Mouse (Mus musculus): ENCODE measurements at regions not wholly inside any gene's neighbourhood (a gene's known extent, or its start where the extent isn't known, plus 50 kb on each side); places are given as distances from the start of the nearest gene placed in this dataset.

- Histone ChIP-seq H3K4me3 (ENCODE audit: extremely low read depth, insufficient read depth, insufficient read length) (no peak overlapping the region), H3K4me1 (ENCODE audit: control insufficient read depth, insufficient read depth, insufficient read length) (no peaks in the 10 kb centered on the region), H3K27ac (ENCODE audit: insufficient read depth, low read length) (no peak overlapping the region), H3K27me3 (ENCODE audit: control insufficient read depth, insufficient read depth, low read length) (no peaks in the 10 kb centered on the region), H3K36me3 (ENCODE audit: control insufficient read depth, insufficient read depth, low read length) (no peaks in the 10 kb centered on the region)
- TF ChIP-seq CTCF (IDR thresholded peaks at IDR 0.05; ENCODE audit: extremely low read depth, insufficient read depth, insufficient read length, insufficient replicate concordance) (no peak), POLR2A (IDR thresholded peaks at IDR 0.05; ENCODE audit: low read depth, low read length) (no peak)
- 81% methylated on average over 2 of the region's 2 CpGs for WGBS
- DNase-seq (ENCODE audit: low read depth in 1 of 2, low spot score in 2 of 2), result no peak
Measured at GRCm38 (mm10) chr13:81931199-81931598, 148.3 kb downstream of the Cetn3 start.

- Histone ChIP-seq H3K4me3 (ENCODE audit: extremely low read depth, insufficient read depth, insufficient read length) (no peak overlapping the region), H3K27ac (ENCODE audit: insufficient read depth, low read length) (no peak overlapping the region), H3K4me1 (ENCODE audit: control insufficient read depth, insufficient read depth, insufficient read length) (no peaks in the 10 kb centered on the region), H3K27me3 (ENCODE audit: control insufficient read depth, insufficient read depth, low read length) (no peaks in the 10 kb centered on the region), H3K36me3 (ENCODE audit: control insufficient read depth, insufficient read depth, low read length) (no peaks in the 10 kb centered on the region)
- WGBS, result 72% methylated on average over 3 of the region's 3 CpGs
- no peak for DNase-seq (ENCODE audit: low read depth in 1 of 2, low spot score in 2 of 2)
- TF ChIP-seq POLR2A (IDR thresholded peaks at IDR 0.05; ENCODE audit: low read depth, low read length) (no peak), CTCF (IDR thresholded peaks at IDR 0.05; ENCODE audit: extremely low read depth, insufficient read depth, insufficient read length, insufficient replicate concordance) (no peak)
Measured at GRCm38 (mm10) chr13:81937061-81937460, 154.2 kb downstream of the Cetn3 start.

GRCm38 (mm10) chr13:81944047-81944446 is 161.2 kb downstream of the Cetn3 start:
- peak; percentile 41 to 66 for DNase-seq (ENCODE audit: low read depth in 1 of 2, low spot score in 2 of 2)
- Histone ChIP-seq H3K27ac (ENCODE audit: insufficient read depth, low read length) (no peak overlapping the region), H3K4me1 (ENCODE audit: control insufficient read depth, insufficient read depth, insufficient read length) (no peaks in the 10 kb centered on the region), H3K4me3 (ENCODE audit: extremely low read depth, insufficient read depth, insufficient read length) (no peak overlapping the region), H3K36me3 (ENCODE audit: control insufficient read depth, insufficient read depth, low read length) (no peaks in the 10 kb centered on the region), H3K27me3 (ENCODE audit: control insufficient read depth, insufficient read depth, low read length) (no peaks in the 10 kb centered on the region)
- 16% methylated on average over 9 of the region's 9 CpGs for WGBS
- peak; percentile 71; the same call in 1 of the 2 replicates for TF ChIP-seq CTCF (IDR thresholded peaks at IDR 0.05; ENCODE audit: extremely low read depth, insufficient read depth, insufficient read length, insufficient replicate concordance)
- TF ChIP-seq POLR2A (IDR thresholded peaks at IDR 0.05; ENCODE audit: low read depth, low read length), result no peak

GRCm38 (mm10) chr13:81944469-81944868 is 161.6 kb downstream of the Cetn3 start:
- no peak overlapping the region for H3K27ac ChIP-seq (ENCODE audit: insufficient read depth, low read length)
- WGBS, result 83% methylated on average over 6 of the region's 6 CpGs
- TF ChIP-seq CTCF (IDR thresholded peaks at IDR 0.05; ENCODE audit: extremely low read depth, insufficient read depth, insufficient read length, insufficient replicate concordance) (no peak), POLR2A (IDR thresholded peaks at IDR 0.05; ENCODE audit: low read depth, low read length) (no peak)
- no peaks in the 10 kb centered on the region for H3K27me3 ChIP-seq (ENCODE audit: control insufficient read depth, insufficient read depth, low read length)
- H3K36me3 ChIP-seq (ENCODE audit: control insufficient read depth, insufficient read depth, low read length), result no peaks in the 10 kb centered on the region
- no peaks in the 10 kb centered on the region for H3K4me1 ChIP-seq (ENCODE audit: control insufficient read depth, insufficient read depth, insufficient read length)
- DNase-seq (ENCODE audit: low read depth in 1 of 2, low spot score in 2 of 2), result no peak
- no peak overlapping the region for H3K4me3 ChIP-seq (ENCODE audit: extremely low read depth, insufficient read depth, insufficient read length)

- H3K4me3 ChIP-seq (ENCODE audit: extremely low read depth, insufficient read depth, insufficient read length), result no peak overlapping the region
- no peak overlapping the region for H3K27ac ChIP-seq (ENCODE audit: insufficient read depth, low read length)
- 56% methylated on average over 9 of the region's 9 CpGs for WGBS
- no peaks in the 10 kb centered on the region for H3K27me3 ChIP-seq (ENCODE audit: control insufficient read depth, insufficient read depth, low read length)
- TF ChIP-seq POLR2A (IDR thresholded peaks at IDR 0.05; ENCODE audit: low read depth, low read length), result no peak
- TF ChIP-seq CTCF (IDR thresholded peaks at IDR 0.05; ENCODE audit: extremely low read depth, insufficient read depth, insufficient read length, insufficient replicate concordance), result no peak
- DNase-seq (ENCODE audit: low read depth in 1 of 2, low spot score in 2 of 2), result no peak
- H3K36me3 ChIP-seq (ENCODE audit: control insufficient read depth, insufficient read depth, low read length), result no peaks in the 10 kb centered on the region
- no peaks in the 10 kb centered on the region for H3K4me1 ChIP-seq (ENCODE audit: control insufficient read depth, insufficient read depth, insufficient read length)
Measured at GRCm38 (mm10) chr13:81945741-81946140, 162.9 kb downstream of the Cetn3 start.

- Histone ChIP-seq H3K4me3 (ENCODE audit: extremely low read depth, insufficient read depth, insufficient read length) (no peak overlapping the region), H3K27ac (ENCODE audit: insufficient read depth, low read length) (no peak overlapping the region), H3K4me1 (ENCODE audit: control insufficient read depth, insufficient read depth, insufficient read length) (no peaks in the 10 kb centered on the region), H3K36me3 (ENCODE audit: control insufficient read depth, insufficient read depth, low read length) (no peaks in the 10 kb centered on the region), H3K27me3 (ENCODE audit: control insufficient read depth, insufficient read depth, low read length) (no peaks in the 10 kb centered on the region)
- TF ChIP-seq POLR2A (IDR thresholded peaks at IDR 0.05; ENCODE audit: low read depth, low read length) (no peak), CTCF (IDR thresholded peaks at IDR 0.05; ENCODE audit: extremely low read depth, insufficient read depth, insufficient read length, insufficient replicate concordance) (no peak)
- no peak for DNase-seq (ENCODE audit: low read depth in 1 of 2, low spot score in 2 of 2)
- 90% methylated on average over 2 of the region's 2 CpGs for WGBS
Measured at GRCm38 (mm10) chr13:81965431-81965830, 182.6 kb downstream of the Cetn3 start.

- no peak overlapping the region for H3K4me3 ChIP-seq (ENCODE audit: extremely low read depth, insufficient read depth, insufficient read length)
- no peak overlapping the region for H3K27ac ChIP-seq (ENCODE audit: insufficient read depth, low read length)
- TF ChIP-seq CTCF (IDR thresholded peaks at IDR 0.05; ENCODE audit: extremely low read depth, insufficient read depth, insufficient read length, insufficient replicate concordance) (no peak), POLR2A (IDR thresholded peaks at IDR 0.05; ENCODE audit: low read depth, low read length) (no peak)
- no peaks in the 10 kb centered on the region for H3K36me3 ChIP-seq (ENCODE audit: control insufficient read depth, insufficient read depth, low read length)
- WGBS, result 87% methylated on average over 2 of the region's 2 CpGs
- no peaks in the 10 kb centered on the region for H3K4me1 ChIP-seq (ENCODE audit: control insufficient read depth, insufficient read depth, insufficient read length)
- DNase-seq (ENCODE audit: low read depth in 1 of 2, low spot score in 2 of 2), result no peak
- no peaks in the 10 kb centered on the region for H3K27me3 ChIP-seq (ENCODE audit: control insufficient read depth, insufficient read depth, low read length)
Measured at GRCm38 (mm10) chr13:81975878-81976277, 193.0 kb downstream of the Cetn3 start.
